Mouse (Mus musculus) thymus, adult 2 months (tissue): ENCODE data around the gene Dsn1.
A peak's percentile ranks its signal among the peaks of the same experiment; 100 is the strongest.

Experiments used
- CTCF ChIP-seq: fragments of 200-500 bp; IDR thresholded peaks from 2 replicates; pipeline ENCODE4 v1.5.1; 2012; ENCODE audit warnings: mild to moderate bottlenecking, control low read depth, low read length, moderate library complexity, borderline replicate concordance; ENCODE audit not compliant: control insufficient read depth, poor library complexity, insufficient read depth; ENCODE audit errors: extremely low read depth
- POLR2A ChIP-seq: fragments of 200-500 bp; IDR thresholded peaks from 2 replicates; pipeline ENCODE4 v1.6.1; 2012; ENCODE audit warnings: mild to moderate bottlenecking, low read length, control low read depth, moderate library complexity; ENCODE audit not compliant: control insufficient read depth, poor library complexity, insufficient read depth; ENCODE audit errors: extremely low read depth

GRCm38 (mm10) chr2:156991470-156992319 is 15.3 kb downstream of the Dsn1 start, which contains the start of gene Ndrg3:
- peak; percentile 80 for TF ChIP-seq POLR2A
- peak; percentile 74; the same call in 1 of the 2 replicates for TF ChIP-seq CTCF
